Mouse (Mus musculus): ENCODE measurements at regions not wholly inside any gene's neighbourhood (a gene's known extent, or its start where the extent isn't known, plus 50 kb on each side); places are given as distances from the start of the nearest gene placed in this dataset.

GRCm38 (mm10) chr3:51170225-51170852, 53.9 kb upstream of the Noct start:
- Histone ChIP-seq H3K9me3 (ENCODE audit: control insufficient read depth, low read length) (no peaks in the 10 kb centered on the region), H3K4me1 (replicated peaks; ENCODE audit: control insufficient read depth, insufficient read depth, low read length) (0 out of 2 replicates have a peak, but pooled peaks cover 2% of the 10 kb centered on the region), H3K36me3 (ENCODE audit: control insufficient read depth, insufficient read depth, low read length) (no peaks in the 10 kb centered on the region), H3K27me3 (ENCODE audit: control insufficient read depth, insufficient read depth, low read length) (no peaks in the 10 kb centered on the region), H3K27ac (ENCODE audit: low read depth, low read length) (no peak overlapping the region), H3K4me2 (replicated peaks; ENCODE audit: low read depth, low read length) (no peak overlapping the region), H3K9ac (ENCODE audit: low read depth, low read length) (no peak overlapping the region), H3K4me3 (ENCODE audit: low read depth, low read length) (no peak overlapping the region)
- ATAC-seq (ENCODE audit: low FRiP score) (peak; percentile 77), DNase-seq (ENCODE audit: low spot score) (peak; percentile 89)
- WGBS, result 29% methylated on average over 19 of the region's 19 CpGs

Data from hindbrain, embryonic 11.5 days (tissue).